Mouse (Mus musculus): ENCODE data around the gene Elmo2.

- TF ChIP-seq CTCF (IDR thresholded peaks at IDR 0.05; ENCODE audit: borderline replicate concordance, control insufficient read depth, extremely low read depth, insufficient read depth, low read length, poor library complexity): no peak
- TF ChIP-seq POLR2A (IDR thresholded peaks at IDR 0.05; ENCODE audit: control insufficient read depth, extremely low read depth, insufficient read depth, low read length, poor library complexity): no peak
Observed at GRCm38 (mm10) chr2:165263861-165264260, 62.4 kb downstream of the Elmo2 start.

Data from thymus, adult 2 months (tissue).